Mouse (Mus musculus): ENCODE measurements around the gene Ccnb1. TPM values are rescaled to one million over a fixed set of nuclear protein-coding genes. Genes with fewer than 3 reads are reported as not detected.
"Not testable (repeated sequence)": the region's sequence is repeated elsewhere in the genome, so short reads cannot be mapped to it uniquely, and the experiment has no call there.

Ccnb1 gene
- polyA plus RNA-seq, 1 experiment: 48.4 TPM

GRCm38 (mm10) chr13:100805776-100806175 is 19.4 kb upstream of the Ccnb1 start:
- TF ChIP-seq CTCF (IDR thresholded peaks at IDR 0.05; ENCODE audit: borderline replicate concordance, extremely low read depth, insufficient read depth, insufficient read length) (no peak), POLR2A (IDR thresholded peaks at IDR 0.05; ENCODE audit: borderline replicate concordance, extremely low read depth, insufficient read depth, insufficient read length, poor library complexity, severe bottlenecking) (no peak)

GRCm38 (mm10) chr13:100797171-100797570 is 10.8 kb upstream of the Ccnb1 start:
- no peak for DNase-seq (ENCODE audit: low read depth)
- TF ChIP-seq POLR2A (IDR thresholded peaks at IDR 0.05; ENCODE audit: borderline replicate concordance, extremely low read depth, insufficient read depth, insufficient read length, poor library complexity, severe bottlenecking) (no peak), CTCF (IDR thresholded peaks at IDR 0.05; ENCODE audit: borderline replicate concordance, extremely low read depth, insufficient read depth, insufficient read length) (no peak)

More at GRCm38 (mm10) chr13:100805776-100806175, 19.4 kb upstream of the Ccnb1 start:
- no peak for DNase-seq (ENCODE audit: low read depth)

DNA sequence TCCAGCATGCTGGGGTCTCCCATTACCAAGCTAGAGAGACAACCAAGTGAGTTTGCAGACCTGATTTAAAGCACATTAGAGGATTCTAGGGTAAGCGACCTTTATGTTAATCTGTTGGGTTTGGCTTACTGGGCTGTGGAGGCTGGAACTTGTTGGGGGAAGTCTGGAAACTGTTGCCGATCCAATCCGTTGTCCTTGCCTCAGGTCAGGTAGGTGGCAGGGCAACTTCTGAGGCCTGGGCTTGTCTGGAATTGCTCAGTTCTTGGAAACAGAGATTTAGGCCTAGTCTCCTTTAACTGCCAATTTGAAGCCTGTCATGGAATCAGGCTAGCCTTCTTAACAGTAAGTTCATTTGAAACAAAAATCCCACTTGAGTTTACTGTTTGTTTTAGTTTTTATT is 2.7 kb upstream of the Ccnb1 start:
- TF ChIP-seq CTCF (IDR thresholded peaks at IDR 0.05; ENCODE audit: borderline replicate concordance, extremely low read depth, insufficient read depth, insufficient read length): no peak
- no peak for TF ChIP-seq POLR2A (IDR thresholded peaks at IDR 0.05; ENCODE audit: borderline replicate concordance, extremely low read depth, insufficient read depth, insufficient read length, poor library complexity, severe bottlenecking)
- no peak for DNase-seq (ENCODE audit: low read depth)

DNA sequence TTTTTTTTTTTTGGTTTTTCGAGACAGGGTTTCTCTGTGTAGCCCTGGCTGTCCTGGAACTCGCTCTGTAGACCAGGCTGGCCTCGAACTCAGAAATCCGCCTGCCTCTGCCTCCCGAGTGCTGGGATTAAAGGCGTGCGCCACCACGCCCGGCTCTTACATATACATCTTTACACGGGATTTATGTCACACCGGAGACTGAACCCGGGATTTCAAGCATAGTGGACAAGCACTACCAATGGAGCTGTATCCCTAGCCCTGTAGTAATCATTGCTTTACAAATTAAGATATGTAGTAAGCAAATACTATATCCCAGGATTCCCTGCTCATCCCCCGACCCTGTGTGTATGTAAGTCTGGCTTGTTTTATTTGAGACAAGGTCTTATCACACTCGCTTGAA is 1.7 kb upstream of the Ccnb1 start:
- not testable (repeated sequence) for DNase-seq (ENCODE audit: low read depth)

DNA sequence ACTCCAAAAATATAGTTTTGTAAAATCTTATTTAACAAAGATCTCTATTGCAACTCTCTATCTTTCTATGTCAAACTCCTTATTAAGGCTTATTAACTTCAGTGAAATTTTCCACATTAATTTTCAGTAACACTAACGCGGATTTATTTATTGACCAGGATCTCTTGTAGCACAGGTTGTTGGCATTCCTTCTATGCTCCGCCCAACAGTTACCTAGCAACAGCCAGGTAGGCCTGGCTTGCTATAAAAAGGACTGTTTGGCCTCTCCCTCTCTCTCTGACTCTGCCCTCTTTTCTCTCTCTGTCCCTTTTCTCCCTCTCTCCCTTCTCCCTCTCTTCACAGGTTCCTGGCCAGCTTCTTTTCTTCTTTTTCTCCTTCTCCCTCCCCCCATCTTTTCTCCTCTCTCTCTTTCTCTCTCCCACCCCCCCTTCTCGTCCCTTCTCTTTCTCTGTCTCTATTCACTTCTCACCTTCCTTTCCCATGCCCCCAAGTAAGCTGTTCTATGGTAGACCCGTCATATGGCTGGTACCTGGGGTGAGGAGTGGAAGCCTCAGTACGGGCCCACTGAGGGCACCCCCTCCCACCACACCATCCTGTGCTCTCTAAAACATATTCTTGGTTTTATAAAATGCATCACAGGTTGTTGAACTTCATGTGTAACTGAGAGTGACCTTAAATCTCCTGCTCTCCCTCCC is 1.1 kb upstream of the Ccnb1 start:
- no peak for DNase-seq (ENCODE audit: low read depth)
- TF ChIP-seq CTCF (IDR thresholded peaks at IDR 0.05; ENCODE audit: borderline replicate concordance, extremely low read depth, insufficient read depth, insufficient read length): no peak
- no peak for TF ChIP-seq POLR2A (IDR thresholded peaks at IDR 0.05; ENCODE audit: borderline replicate concordance, extremely low read depth, insufficient read depth, insufficient read length, poor library complexity, severe bottlenecking)

GRCm38 (mm10) chr13:100785806-100786413 is 460 bp downstream of the Ccnb1 start:
- no peak for TF ChIP-seq POLR2A (IDR thresholded peaks at IDR 0.05; ENCODE audit: borderline replicate concordance, extremely low read depth, insufficient read depth, insufficient read length, poor library complexity, severe bottlenecking)
- no peak for TF ChIP-seq CTCF (IDR thresholded peaks at IDR 0.05; ENCODE audit: borderline replicate concordance, extremely low read depth, insufficient read depth, insufficient read length)
- peak; percentile 37 for DNase-seq (ENCODE audit: low read depth)

DNA sequence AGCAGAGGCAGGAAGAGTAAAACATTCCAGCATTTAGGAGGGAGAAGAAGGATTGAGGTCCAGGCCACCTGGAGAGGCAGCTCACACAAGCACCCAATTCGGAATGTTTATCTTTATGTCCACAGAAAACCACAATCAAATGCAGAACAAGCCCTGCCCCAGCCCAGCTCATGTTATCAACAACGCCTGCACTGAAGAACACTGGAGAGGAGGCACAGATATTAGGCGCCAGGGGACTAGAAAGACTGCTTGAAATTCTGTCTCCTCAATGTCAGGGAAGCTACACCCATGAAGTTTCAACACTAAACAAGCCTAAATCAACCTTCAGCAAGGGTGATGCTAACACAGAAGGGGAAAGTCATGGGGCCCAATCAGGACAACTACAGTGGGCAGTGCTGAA is 8.9 kb downstream of the Ccnb1 start:
- no peak for DNase-seq (ENCODE audit: low read depth)
- no peak for TF ChIP-seq POLR2A (IDR thresholded peaks at IDR 0.05; ENCODE audit: borderline replicate concordance, extremely low read depth, insufficient read depth, insufficient read length, poor library complexity, severe bottlenecking)
- TF ChIP-seq CTCF (IDR thresholded peaks at IDR 0.05; ENCODE audit: borderline replicate concordance, extremely low read depth, insufficient read depth, insufficient read length): no peak

DNA sequence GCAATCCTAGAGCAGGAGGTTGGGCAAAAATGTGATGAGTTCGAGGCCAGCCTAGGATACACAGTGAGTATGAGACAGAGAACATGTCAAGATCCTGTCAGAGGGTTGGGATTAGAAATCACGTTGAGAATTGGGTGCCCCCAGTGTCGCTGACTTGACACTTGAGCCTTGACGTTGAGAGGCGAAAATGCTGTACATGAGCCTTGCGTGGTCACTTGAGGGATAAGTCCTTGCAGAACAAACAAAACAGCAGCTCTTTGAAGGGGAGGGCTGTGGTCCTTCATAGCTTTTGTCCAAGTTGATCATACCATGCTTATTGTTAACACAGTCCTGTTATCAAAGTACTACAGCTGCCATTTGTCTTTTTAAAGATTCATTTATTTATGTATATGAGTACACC is 9.7 kb downstream of the Ccnb1 start:
- TF ChIP-seq CTCF (IDR thresholded peaks at IDR 0.05; ENCODE audit: borderline replicate concordance, extremely low read depth, insufficient read depth, insufficient read length) (no peak), POLR2A (IDR thresholded peaks at IDR 0.05; ENCODE audit: borderline replicate concordance, extremely low read depth, insufficient read depth, insufficient read length, poor library complexity, severe bottlenecking) (no peak)
- DNase-seq (ENCODE audit: low read depth): no peak

DNA sequence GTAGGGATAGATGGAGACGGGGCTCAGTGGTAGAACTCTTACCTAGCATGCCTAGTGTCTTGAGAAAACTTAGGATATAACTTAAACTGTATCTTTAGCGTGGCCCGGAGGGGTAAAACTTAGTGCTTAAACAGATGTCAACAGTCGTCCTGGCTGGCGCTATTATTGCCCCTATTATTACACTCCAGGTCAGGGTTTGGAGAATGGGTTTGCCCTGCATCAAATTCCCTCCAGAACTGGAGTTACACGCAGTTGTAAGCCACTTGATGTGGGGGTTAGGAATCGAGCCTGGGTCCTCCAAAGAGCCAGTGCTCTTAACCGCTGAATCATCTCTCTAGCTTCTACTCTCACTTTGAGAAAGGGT is 10.3 kb downstream of the Ccnb1 start:
- TF ChIP-seq POLR2A (IDR thresholded peaks at IDR 0.05; ENCODE audit: borderline replicate concordance, extremely low read depth, insufficient read depth, insufficient read length, poor library complexity, severe bottlenecking): no peak
- DNase-seq (ENCODE audit: low read depth): no peak

DNA sequence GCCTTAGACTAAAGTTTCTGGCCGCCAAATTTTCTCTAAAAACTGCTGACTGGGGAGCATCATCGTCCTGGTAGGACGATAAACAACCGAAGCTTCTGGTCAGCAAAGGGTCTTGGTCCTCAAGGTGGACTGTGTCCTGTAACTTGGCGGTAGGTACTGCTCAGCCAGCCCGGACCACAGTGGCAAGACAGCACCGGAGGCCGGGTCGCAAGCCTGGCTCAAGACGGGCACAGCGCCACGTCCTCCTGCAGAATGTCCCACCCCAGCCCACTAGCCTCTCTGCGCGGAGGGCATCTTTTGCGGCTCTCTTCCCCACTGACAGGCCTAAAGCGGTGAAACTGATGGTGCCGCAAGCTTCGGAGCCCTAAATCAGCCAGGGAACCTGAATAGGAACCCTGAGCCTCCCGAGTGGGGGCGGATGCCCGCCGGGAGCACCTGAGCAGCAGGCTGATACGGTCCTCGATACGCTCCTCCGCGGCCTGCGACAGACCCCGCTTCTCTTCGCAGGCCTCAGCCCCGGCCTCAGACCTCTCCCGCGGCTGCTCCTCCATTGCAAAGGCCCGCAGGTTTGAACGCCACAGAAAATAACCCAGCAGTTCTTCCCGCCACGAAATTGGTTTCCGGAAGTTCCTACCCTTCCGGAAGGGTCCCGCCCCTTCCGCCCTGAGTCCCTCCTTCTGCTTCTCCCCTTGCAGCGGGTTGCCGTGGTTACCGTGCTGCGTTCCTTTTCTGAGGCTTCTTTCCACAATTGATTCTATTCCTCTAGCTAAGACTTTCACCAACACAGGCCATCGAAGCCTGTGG is 10.9 kb downstream of the Ccnb1 start, which contains the start of gene Cenph:
TSS of gene Cenph (minus strand) at position 648 of the 804 bp plus-strand sequence.
- no peak for TF ChIP-seq POLR2A (IDR thresholded peaks at IDR 0.05; ENCODE audit: borderline replicate concordance, extremely low read depth, insufficient read depth, insufficient read length, poor library complexity, severe bottlenecking)
- no peak for TF ChIP-seq CTCF (IDR thresholded peaks at IDR 0.05; ENCODE audit: borderline replicate concordance, extremely low read depth, insufficient read depth, insufficient read length)

DNA sequence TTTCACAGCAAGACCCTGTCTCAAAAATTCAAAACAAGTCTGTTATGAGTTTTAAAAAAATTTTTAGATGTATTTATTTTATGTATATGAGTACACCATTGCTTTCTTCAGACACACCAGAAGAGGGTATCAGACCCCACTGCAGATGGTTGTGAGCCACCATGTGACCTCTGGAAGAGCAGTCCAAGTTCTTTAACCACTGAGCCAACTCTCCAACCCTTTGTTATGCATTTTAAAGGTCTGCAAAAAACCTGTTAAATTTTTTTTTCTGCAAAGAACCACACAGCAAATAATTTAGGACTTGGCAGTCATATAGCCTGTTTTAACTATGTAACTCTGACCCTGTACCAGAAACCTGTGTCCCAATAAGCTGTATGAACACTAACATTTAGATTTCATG is 11.7 kb downstream of the Ccnb1 start:
- DNase-seq (ENCODE audit: low read depth): no peak
- TF ChIP-seq CTCF (IDR thresholded peaks at IDR 0.05; ENCODE audit: borderline replicate concordance, extremely low read depth, insufficient read depth, insufficient read length): no peak
- TF ChIP-seq POLR2A (IDR thresholded peaks at IDR 0.05; ENCODE audit: borderline replicate concordance, extremely low read depth, insufficient read depth, insufficient read length, poor library complexity, severe bottlenecking): no peak

More for the DNA sequence above, 10.9 kb downstream of the Ccnb1 start, which contains the start of gene Cenph:
- DNase-seq (ENCODE audit: low read depth): peak; percentile 96

- TF ChIP-seq CTCF (IDR thresholded peaks at IDR 0.05; ENCODE audit: borderline replicate concordance, extremely low read depth, insufficient read depth, insufficient read length): no peak
- TF ChIP-seq POLR2A (IDR thresholded peaks at IDR 0.05; ENCODE audit: borderline replicate concordance, extremely low read depth, insufficient read depth, insufficient read length, poor library complexity, severe bottlenecking): no peak
- no peak for DNase-seq (ENCODE audit: low read depth)
These were observed 31.0 kb downstream of the Ccnb1 start for GRCm38 (mm10) chr13:100755329-100755728.

Data from brain, embryonic 14.5 days (tissue).